Mouse (Mus musculus): ENCODE results near the gene Olfr372.

Olfr372 gene

DNA sequence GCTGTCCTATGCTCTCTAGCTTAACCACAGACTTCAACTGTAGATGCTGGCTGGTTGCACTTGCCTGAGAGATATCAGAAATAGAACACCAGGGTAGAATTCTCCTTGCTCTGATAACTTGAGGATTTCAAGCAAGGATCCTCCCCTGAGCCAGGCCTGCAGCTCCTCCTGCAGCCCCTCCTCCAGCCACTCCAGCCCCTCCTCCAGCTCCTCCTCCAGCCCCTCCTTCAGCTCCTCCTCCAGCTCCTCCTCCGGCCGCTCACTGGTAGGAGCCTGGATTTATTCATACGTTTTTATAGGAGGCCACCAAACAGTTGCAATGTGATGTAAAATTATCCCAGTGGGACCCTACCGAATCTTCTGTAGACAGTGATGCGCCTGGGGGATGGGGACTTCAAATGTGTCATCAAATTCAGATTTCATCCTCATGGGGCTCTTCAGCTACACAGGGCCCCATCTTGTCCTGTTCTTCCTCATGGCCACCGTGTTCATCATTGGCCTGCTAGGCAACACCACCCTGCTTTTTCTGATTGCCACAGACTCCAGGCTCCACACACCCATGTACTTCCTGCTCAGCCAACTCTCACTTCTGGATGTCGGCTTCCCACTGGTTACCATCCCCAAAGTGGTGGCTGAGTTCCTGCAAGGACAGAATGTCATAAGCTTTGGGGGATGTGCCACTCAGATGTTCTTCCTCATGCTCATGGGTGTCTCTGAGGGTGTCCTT lies 58.5 kb downstream of the Olfr372 start:
- peak; percentile 65 for DNase-seq (ENCODE audit: low read depth, low spot score)

DNA sequence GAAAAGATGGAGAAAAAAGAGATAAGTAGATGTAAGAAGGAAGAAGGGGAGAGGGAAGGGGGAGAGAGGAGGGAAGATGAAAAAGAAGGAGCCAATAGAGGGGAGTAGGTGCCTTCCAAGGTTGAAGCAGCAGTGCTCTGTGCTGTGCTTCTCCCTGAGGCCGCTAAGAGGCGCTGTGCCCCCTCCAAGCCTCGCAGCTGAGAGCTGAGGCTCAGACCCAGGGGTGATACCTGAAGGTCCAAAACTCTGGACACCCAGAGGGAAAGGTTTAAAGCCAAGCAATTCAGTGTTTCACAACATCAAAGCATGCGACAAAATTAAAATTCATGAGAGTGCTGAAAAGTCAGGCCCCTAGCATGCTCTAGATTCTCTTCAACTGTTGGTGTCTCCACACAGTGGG lies 64.1 kb downstream of the Olfr372 start:
- peak; percentile 53 for DNase-seq (ENCODE audit: low read depth, low spot score)

DNA sequence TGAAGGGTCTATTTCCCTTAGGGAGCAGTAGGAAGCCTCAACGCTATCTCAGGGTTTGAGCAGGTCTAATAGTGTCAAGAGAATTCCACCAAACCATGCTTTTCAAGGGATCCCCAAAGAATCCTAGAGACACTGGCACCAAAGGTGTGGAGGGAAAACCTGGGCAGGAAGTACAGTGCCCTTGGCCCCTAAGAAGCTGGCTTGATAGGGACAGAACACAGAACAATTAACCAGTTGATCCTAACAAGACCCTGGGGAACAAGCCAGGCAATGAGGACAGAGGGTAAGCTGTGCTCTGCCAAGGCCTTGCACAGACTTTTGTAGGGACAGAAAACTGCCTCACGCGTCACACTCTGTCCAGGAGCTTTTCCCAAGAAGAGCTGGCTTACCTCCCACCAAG lies 65.7 kb downstream of the Olfr372 start, which contains the start of gene Olfr374:
TSS of gene Olfr374 (plus strand) at position 301 of the 400 bp plus-strand sequence.
- no peak for DNase-seq (ENCODE audit: low read depth, low spot score)

Measured in A20 (cell line).